Mouse (Mus musculus) forebrain, embryonic 11.5 days (tissue): ENCODE measurements around the gene Pold1. TPM values are rescaled to one million over a fixed set of nuclear protein-coding genes. Genes with fewer than 3 reads are reported as not detected.

Source experiments
- ATAC-seq: fragments of 200-750 bp; cut with Nextera tagmentation; replicated peaks from 2 replicates; pipeline ENCODE4 v1.8.0; 2017; ENCODE audit warnings: moderate TSS enrichment; ENCODE audit not compliant: low FRiP score
- DNase-seq: peaks from one replicate; pipeline ENCODE4 v3.0.0-alpha.2; 2017; ENCODE audit warnings: low spot score
- H3K27ac ChIP-seq: fragments of 300-500 bp; sonication (generic); 2 replicates; pipeline ENCODE4 v1.5.1; 2014; ENCODE audit warnings: low read depth, low read length
- H3K27me3 ChIP-seq: fragments of 300-500 bp; sonication (generic); 2 replicates; pipeline ENCODE4 v1.6.1; 2014; ENCODE audit warnings: mild to moderate bottlenecking, low read length, mixed read lengths; ENCODE audit not compliant: control insufficient read depth, insufficient read depth
- H3K36me3 ChIP-seq: fragments of 300-500 bp; sonication (generic); 2 replicates; pipeline ENCODE4 v1.6.1; 2014; ENCODE audit warnings: mild to moderate bottlenecking, low read length, moderate library complexity, mixed read lengths; ENCODE audit not compliant: control insufficient read depth, insufficient read depth
- H3K4me1 ChIP-seq: fragments of 300-500 bp; sonication (generic); replicated peaks from 2 replicates; pipeline ENCODE4 v1.6.1; 2014; ENCODE audit warnings: low read length, mixed read lengths; ENCODE audit not compliant: control insufficient read depth, insufficient read depth
- H3K4me2 ChIP-seq: fragments of 300-500 bp; sonication (generic); 2 replicates; pipeline ENCODE4 v1.6.1; 2014; ENCODE audit warnings: low read depth, mild to moderate bottlenecking, low read length, moderate library complexity, mixed read lengths; ENCODE audit not compliant: severe bottlenecking
- H3K4me3 ChIP-seq: fragments of 300-500 bp; sonication (generic); 2 replicates; pipeline ENCODE4 v1.5.1; 2014; ENCODE audit warnings: low read depth, low read length
- H3K9ac ChIP-seq: fragments of 300-500 bp; sonication (generic); 2 replicates; pipeline ENCODE4 v1.6.1; 2014; ENCODE audit warnings: low read length
- H3K9me3 ChIP-seq: fragments of 300-500 bp; sonication (generic); 2 replicates; pipeline ENCODE4 v1.6.1; 2016; ENCODE audit warnings: low read length, mixed read lengths; ENCODE audit not compliant: control insufficient read depth
- WGBS: fragments of 180-500 bp; shearing (Covaris S2); extraction: QIAGEN DNeasy Blood & Tissue Kit; methylation state at CpG from one replicate; pipeline ENCODE4 v1.1.7; 2014; 5-methylcytosine and 5-hydroxymethylcytosine counted together
- polyA plus RNA-seq: library from polyadenylated mRNA; unstranded; fragments of >200 nt; fragmentation: Nextera tagmentation; extraction: Ambion mirVana; gene quantifications from 2 replicates; pipeline ENCODE4 v1.2.1, GENCODE M21; 2014

Gene Pold1
- polyA plus RNA-seq, 1 experiment from 2014 or later: 133 TPM

DNA sequence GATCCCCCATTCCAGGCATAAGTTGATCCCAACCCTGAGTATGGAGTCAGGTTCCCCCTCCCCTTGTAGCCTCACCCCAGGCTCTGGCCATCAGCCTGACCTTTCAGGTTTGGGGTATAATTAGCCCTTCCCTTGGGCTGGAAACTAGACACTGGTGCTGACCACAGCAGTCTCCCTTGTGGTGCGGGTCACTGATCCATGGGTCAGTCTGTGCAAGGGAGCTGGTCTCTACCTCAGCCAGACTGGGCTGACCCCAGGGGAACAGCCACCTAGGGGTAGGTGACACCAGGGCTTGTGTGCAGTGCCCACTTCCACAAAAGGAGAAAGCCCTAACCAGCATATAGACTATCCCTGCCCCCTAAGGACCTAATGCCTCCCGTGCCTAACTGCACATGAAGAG, 25.6 kb downstream of the Pold1 start:
- Histone ChIP-seq H3K27me3 (peaks cover 7% of the 10 kb centered on the region; the same call in 1 of the 2 replicates), H3K9ac (no peak overlapping the region), H3K9me3 (no peaks in the 10 kb centered on the region), H3K36me3 (no peaks in the 10 kb centered on the region), H3K27ac (no peak overlapping the region), H3K4me3 (no peak overlapping the region), H3K4me1 (0 out of 2 replicates have a peak, but pooled peaks cover 7% of the 10 kb centered on the region), H3K4me2 (no peak overlapping the region)
- 77% methylated on average over 2 of the region's 2 CpGs for WGBS
- no peak for ATAC-seq
- DNase-seq: no peak

DNA sequence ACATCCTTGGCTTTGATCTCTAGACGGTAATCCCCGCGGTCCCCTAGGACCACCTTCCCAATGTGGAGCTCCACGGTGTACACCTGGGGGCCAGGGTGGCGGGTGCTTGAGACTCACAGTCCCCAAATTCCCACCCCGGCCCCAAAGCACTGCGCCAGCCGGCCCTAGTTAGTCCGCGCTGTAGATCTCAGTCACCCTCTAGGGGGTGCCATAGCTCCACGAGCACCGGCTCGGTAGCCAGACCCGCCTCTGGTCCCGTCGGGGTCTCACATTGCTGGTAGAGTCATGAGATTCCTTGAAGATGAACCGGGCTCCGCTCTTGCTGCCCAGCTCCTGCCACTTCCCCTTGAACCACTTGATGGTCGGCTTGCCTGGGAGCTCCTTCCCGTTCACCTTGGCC, 26.9 kb downstream of the Pold1 start:
- WGBS: 2% methylated on average over 20 of the region's 20 CpGs
- DNase-seq: peak; percentile 83
- H3K4me2 ChIP-seq: peak overlapping the region; percentile 24; the same call in 1 of the 2 replicates
- H3K27me3 ChIP-seq: peaks cover 7% of the 10 kb centered on the region; the same call in 1 of the 2 replicates
- no peak overlapping the region for H3K9ac ChIP-seq
- H3K9me3 ChIP-seq: no peaks in the 10 kb centered on the region
- H3K36me3 ChIP-seq: no peaks in the 10 kb centered on the region
- H3K27ac ChIP-seq: no peak overlapping the region
- 0 out of 2 replicates have a peak, but pooled peaks cover 4% of the 10 kb centered on the region for H3K4me1 ChIP-seq
- ATAC-seq: peak; percentile 58; the same call in 1 of the 2 replicates
- H3K4me3 ChIP-seq: no peak overlapping the region

DNA sequence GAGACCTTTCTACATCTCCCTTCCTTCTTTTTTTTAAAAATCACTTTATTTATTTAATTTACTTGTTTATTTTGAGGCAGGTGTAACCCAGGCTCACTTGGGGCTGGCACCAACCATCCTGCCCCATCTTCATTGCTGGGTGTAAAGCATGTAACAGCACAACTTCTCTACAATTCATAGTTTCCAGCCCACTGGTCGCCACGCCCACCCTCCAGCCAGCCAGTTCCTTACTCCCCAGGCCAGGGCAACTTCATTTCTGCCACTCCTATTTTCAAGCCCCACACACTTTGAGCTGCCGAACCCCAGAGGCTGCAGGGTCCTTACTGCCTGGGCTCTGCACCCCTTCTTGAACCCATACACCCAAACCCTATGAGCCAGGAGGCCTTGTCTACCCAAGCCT, 27.7 kb downstream of the Pold1 start:
- Histone ChIP-seq H3K27me3 (peaks cover 7% of the 10 kb centered on the region; the same call in 1 of the 2 replicates), H3K27ac (no peak overlapping the region), H3K9ac (no peak overlapping the region), H3K4me1 (0 out of 2 replicates have a peak, but pooled peaks cover 4% of the 10 kb centered on the region), H3K9me3 (no peaks in the 10 kb centered on the region), H3K36me3 (no peaks in the 10 kb centered on the region), H3K4me3 (no peak overlapping the region), H3K4me2 (no peak overlapping the region)
- DNase-seq: no peak
- 76% methylated on average over 3 of the region's 3 CpGs for WGBS
- ATAC-seq: no peak

DNA sequence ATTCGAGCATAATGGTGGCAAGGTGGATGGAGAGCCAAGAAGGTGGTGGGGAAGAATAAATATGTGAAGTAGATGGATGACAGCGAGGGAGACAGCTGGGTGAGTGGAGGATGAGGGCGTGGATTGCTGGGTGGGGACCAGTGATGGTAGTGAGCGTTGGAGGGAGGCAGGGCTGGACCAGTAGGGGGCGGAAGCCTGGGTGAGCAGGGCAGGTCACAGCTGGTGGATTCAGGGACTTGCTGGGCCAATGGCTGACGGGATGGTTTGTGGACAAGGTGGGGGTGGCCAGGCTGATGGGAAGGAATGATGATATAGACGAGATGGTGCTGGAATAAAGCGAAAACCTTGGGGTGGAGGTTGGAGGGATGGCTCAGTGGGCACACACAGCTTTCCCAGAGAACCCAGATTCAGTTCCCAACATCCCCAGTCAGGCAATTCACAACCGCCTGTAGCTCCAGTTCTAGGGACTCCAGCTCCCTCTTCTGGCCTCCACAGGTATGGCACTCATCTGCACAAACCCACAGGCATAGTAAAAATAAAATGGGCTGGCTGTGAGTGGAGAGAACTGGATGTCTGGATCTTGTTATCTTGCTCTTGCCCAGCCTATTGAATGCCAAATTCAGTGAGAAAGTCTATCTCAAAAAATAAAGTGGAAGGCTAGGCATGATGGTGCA, 29.3 kb downstream of the Pold1 start:
- peaks cover 3% of the 10 kb centered on the region; the same call in 1 of the 2 replicates for H3K27me3 ChIP-seq
- no peak for ATAC-seq
- no peaks in the 10 kb centered on the region for H3K36me3 ChIP-seq
- no peak overlapping the region for H3K27ac ChIP-seq
- no peak overlapping the region for H3K9ac ChIP-seq
- H3K4me2 ChIP-seq: no peak overlapping the region
- 0 out of 2 replicates have a peak, but pooled peaks cover 3% of the 10 kb centered on the region for H3K4me1 ChIP-seq
- no peak for DNase-seq
- no peaks in the 10 kb centered on the region for H3K9me3 ChIP-seq
- H3K4me3 ChIP-seq: no peak overlapping the region
- WGBS: 72% methylated on average over 9 of the region's 9 CpGs

DNA sequence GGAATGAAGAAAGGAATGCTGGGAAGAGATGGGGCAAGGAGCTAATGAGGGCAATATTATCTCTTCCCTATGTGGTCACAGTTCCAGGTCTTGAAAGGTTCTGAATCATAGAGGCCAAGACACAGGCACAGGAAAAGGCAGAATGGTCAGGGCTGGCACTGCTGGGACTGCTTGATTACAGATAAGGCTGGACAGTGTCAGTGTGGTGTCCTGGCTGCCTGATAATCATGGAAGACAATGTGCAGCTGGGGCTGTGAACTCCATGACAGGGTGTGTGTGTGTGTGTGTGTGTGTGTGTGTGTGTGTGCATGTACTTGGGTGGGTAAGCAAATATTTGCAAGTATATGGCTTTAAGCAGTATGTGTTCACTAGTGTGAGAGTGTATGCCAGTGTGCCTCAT, 41.2 kb downstream of the Pold1 start:
- H3K27me3 ChIP-seq: no peaks in the 10 kb centered on the region
- H3K27ac ChIP-seq: no peak overlapping the region
- H3K4me1 ChIP-seq: no peaks in the 10 kb centered on the region
- no peak overlapping the region for H3K4me3 ChIP-seq
- H3K36me3 ChIP-seq: no peaks in the 10 kb centered on the region
- no peak for ATAC-seq
- no peak overlapping the region for H3K9ac ChIP-seq
- H3K9me3 ChIP-seq: no peaks in the 10 kb centered on the region; the same call in 1 of the 2 replicates
- DNase-seq: no peak
- H3K4me2 ChIP-seq: no peak overlapping the region

DNA sequence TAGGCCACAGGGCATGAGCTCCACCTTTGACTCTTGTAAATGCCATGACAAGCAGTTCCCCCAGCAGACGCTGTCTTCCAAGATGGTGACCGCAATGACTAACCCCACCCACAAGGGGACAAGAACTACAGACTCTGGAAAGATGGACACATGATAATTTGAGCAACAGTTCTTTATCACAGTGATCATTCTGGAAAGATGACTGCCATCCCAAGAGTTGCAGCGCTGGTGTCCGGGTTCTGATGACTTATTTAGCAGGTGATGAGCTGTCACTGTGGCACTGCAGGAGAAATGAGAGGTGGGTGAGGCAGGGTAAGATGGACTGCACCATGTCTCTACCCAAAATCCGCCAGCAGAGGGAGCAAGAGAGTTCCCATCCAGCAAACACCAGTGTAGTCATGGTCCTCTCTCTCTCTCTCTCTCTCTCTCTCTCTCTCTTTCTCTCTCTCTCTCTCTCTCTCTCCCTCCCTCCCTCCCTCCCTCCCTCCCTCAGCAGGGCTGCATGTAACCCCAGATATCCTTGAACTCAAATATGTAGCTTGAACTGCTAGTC, 47.0 kb downstream of the Pold1 start:
- no peak overlapping the region for H3K4me3 ChIP-seq
- H3K9me3 ChIP-seq: no peaks in the 10 kb centered on the region
- DNase-seq: peak; percentile 86
- H3K4me1 ChIP-seq: peaks cover 2% of the 10 kb centered on the region
- no peaks in the 10 kb centered on the region for H3K27me3 ChIP-seq
- no peak overlapping the region for H3K4me2 ChIP-seq
- peak; percentile 55; the same call in 1 of the 2 replicates for ATAC-seq
- H3K36me3 ChIP-seq: no peaks in the 10 kb centered on the region
- WGBS: 37% methylated on average over 5 of the region's 5 CpGs
- no peak overlapping the region for H3K27ac ChIP-seq
- H3K9ac ChIP-seq: no peak overlapping the region

DNA sequence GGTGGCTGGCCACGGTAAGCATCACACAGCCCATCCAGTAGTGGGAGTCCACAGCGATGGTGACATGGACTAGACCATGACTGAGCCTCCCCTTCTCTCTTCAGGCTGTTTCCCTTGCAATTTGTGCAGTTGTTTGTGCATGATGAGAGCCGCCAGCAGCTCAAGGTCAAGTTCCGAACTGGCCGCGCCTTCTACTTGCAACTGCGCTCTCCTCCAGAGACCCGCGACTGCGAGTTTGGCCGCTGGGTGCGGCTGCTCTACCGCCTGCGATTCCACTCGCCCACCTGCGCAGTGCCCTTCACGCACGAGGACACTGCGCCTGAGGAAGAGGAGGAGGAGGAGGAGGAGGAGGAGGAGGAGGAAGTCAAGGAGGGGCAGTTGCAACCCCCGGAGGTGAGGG, 48.6 kb downstream of the Pold1 start:
- no peak overlapping the region for H3K4me2 ChIP-seq
- H3K27me3 ChIP-seq: no peaks in the 10 kb centered on the region
- H3K9me3 ChIP-seq: no peaks in the 10 kb centered on the region
- ATAC-seq (no peak), DNase-seq (no peak)
- H3K4me3 ChIP-seq: no peak overlapping the region
- WGBS: 69% methylated on average over 20 of the region's 20 CpGs
- peaks cover 7% of the 10 kb centered on the region for H3K4me1 ChIP-seq
- no peaks in the 10 kb centered on the region for H3K36me3 ChIP-seq
- H3K27ac ChIP-seq: no peak overlapping the region
- H3K9ac ChIP-seq: no peak overlapping the region

DNA sequence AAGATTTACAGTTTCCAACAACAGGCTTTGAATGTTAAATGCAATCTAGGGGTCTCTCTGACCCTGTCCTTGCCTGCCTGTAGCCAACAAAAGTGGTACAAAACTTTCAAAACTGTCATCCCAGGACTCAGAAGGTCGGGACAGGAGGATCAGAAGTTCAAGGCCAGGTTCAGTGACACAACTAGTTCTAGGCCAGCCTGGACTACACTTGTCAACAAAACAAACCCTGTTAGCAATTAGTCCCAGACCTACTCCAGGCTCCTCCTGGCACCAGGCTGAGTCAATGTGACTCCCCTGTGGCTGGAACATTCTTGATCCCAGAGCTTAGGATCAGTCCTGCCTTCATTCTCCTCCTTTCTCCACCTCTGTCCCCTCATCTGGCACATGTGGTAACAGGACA, 49.7 kb downstream of the Pold1 start:
- H3K4me2 ChIP-seq: no peak overlapping the region
- H3K27ac ChIP-seq: no peak overlapping the region
- 75% methylated on average over 1 of the region's 1 CpGs for WGBS

More for the DNA sequence above, 49.7 kb downstream of the Pold1 start:
- Histone ChIP-seq H3K9me3 (no peaks in the 10 kb centered on the region), H3K4me1 (peaks cover 7% of the 10 kb centered on the region), H3K9ac (no peak overlapping the region), H3K36me3 (no peaks in the 10 kb centered on the region), H3K27me3 (no peaks in the 10 kb centered on the region), H3K4me3 (no peak overlapping the region)
- no peak for DNase-seq
- no peak for ATAC-seq
